Mouse (Mus musculus): ENCODE results near the gene Ap2m1.
"Not testable (repeated sequence)": the region's sequence is repeated elsewhere in the genome, so short reads cannot be mapped to it uniquely, and the experiment has no call there.

The Ap2m1 gene

GRCm38 (mm10) chr16:20535296-20536080 lies at the start of gene Ap2m1:
TSS of gene Ap2m1 (plus strand) at chr16:20535478.
- DNase-seq: peak; percentile 92 to 95

GRCm38 (mm10) chr16:20486048-20486447 lies 49.2 kb upstream of the Ap2m1 start:
- no peak for DNase-seq

GRCm38 (mm10) chr16:20488151-20488550 lies 47.1 kb upstream of the Ap2m1 start:
- DNase-seq: no peak

- DNase-seq: not testable (repeated sequence)
These were observed 46.5 kb upstream of the Ap2m1 start for GRCm38 (mm10) chr16:20488751-20489150.

- no peak for DNase-seq
These were observed 46.0 kb upstream of the Ap2m1 start for GRCm38 (mm10) chr16:20489233-20489632.

GRCm38 (mm10) chr16:20490581-20490980 lies 44.7 kb upstream of the Ap2m1 start:
- no peak for DNase-seq

- no peak for DNase-seq
These were observed 44.0 kb upstream of the Ap2m1 start for GRCm38 (mm10) chr16:20491301-20491700.

GRCm38 (mm10) chr16:20493452-20493851 lies 41.8 kb upstream of the Ap2m1 start:
- DNase-seq: no peak

GRCm38 (mm10) chr16:20496671-20497600 lies 38.3 kb upstream of the Ap2m1 start:
- peak; percentile 58 to 68 for DNase-seq

- no peak for DNase-seq
These were observed 37.1 kb upstream of the Ap2m1 start for GRCm38 (mm10) chr16:20497980-20498676.

- DNase-seq: peak; percentile 96 to 97
These were observed 36.4 kb upstream of the Ap2m1 start, which contains the start of gene Eif2b5 for GRCm38 (mm10) chr16:20498677-20499475. TSS of gene Eif2b5 (plus strand) at chr16:20498817.

- no peak for DNase-seq
These were observed 29.3 kb upstream of the Ap2m1 start for GRCm38 (mm10) chr16:20506000-20506399.

GRCm38 (mm10) chr16:20509349-20509748 lies 25.9 kb upstream of the Ap2m1 start:
- peak; percentile 66 to 75 for DNase-seq

GRCm38 (mm10) chr16:20511277-20511847 lies 23.9 kb upstream of the Ap2m1 start:
- DNase-seq: no peak

GRCm38 (mm10) chr16:20516032-20516431 lies 19.2 kb upstream of the Ap2m1 start:
- peak in 1 of 2 experiments; percentile 24 for DNase-seq

GRCm38 (mm10) chr16:20516726-20517201 lies 18.5 kb upstream of the Ap2m1 start, which contains the start of gene Dvl3:
TSS of gene Dvl3 (plus strand) at chr16:20516982.
- DNase-seq: peak; percentile 91 to 96

- no peak for DNase-seq
These were observed 18.1 kb upstream of the Ap2m1 start for GRCm38 (mm10) chr16:20517216-20517615.

- DNase-seq: peak in 1 of 2 experiments; percentile 56
These were observed 17.4 kb upstream of the Ap2m1 start for GRCm38 (mm10) chr16:20517701-20518374.

- DNase-seq: no peak
These were observed 11.4 kb upstream of the Ap2m1 start for GRCm38 (mm10) chr16:20523886-20524285.

- no peak for DNase-seq
These were observed 6.5 kb upstream of the Ap2m1 start for GRCm38 (mm10) chr16:20528779-20529178.

- DNase-seq: peak in 1 of 2 experiments; percentile 23
These were observed 5.9 kb upstream of the Ap2m1 start for GRCm38 (mm10) chr16:20529375-20529774.

All from cerebellum, postnatal 25 days (tissue).